Mouse (Mus musculus): ENCODE measurements around the gene Tbx1. TPM values are rescaled to one million over a fixed set of nuclear protein-coding genes. Genes with fewer than 3 reads are reported as not detected.

The Tbx1 gene
- polyA plus RNA-seq, 1 experiment from 2014 or later, result 7.4 TPM

DNA sequence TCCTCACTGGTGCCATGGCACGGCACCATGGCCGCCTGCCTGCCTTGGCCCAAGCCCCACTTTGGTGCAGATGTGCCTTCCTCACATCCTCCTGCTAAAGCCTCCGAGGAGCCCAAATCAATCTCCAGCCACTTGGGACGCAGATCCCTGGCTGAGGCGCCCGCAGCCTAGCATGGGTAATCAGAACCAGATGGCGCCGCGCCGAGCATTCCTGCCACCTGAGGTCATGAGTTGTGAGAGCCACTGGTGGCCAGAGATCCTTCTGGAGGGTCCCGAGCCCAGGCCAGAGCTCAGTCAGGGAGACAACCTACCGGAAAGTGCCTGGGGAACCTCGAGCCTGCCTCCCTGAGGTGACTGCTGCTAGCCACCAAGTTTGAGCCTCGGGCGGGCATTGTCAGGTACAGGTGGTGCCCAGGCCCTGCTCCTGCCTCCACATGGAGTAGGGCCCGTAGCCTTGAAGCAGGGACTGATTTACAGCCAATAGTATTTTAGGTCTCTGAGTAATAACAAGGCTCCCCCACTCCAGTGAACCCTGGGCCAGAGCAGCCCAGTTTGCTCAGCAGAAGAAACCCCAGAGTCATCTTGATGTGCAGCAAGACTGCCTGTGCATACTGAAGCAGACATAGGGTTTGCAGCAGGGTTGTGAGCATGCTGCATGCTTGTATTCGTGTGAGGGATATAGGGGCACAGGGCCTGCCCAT, 35.1 kb downstream of the Tbx1 start:
- Histone ChIP-seq H3K4me1 (replicated peaks; ENCODE audit: control insufficient read depth, insufficient read depth, low read length) (peaks cover 7% of the 10 kb centered on the region), H3K36me3 (ENCODE audit: control insufficient read depth, insufficient read depth, low read length) (no peaks in the 10 kb centered on the region), H3K9ac (ENCODE audit: low read depth, low read length) (no peak overlapping the region), H3K27me3 (ENCODE audit: control insufficient read depth, insufficient read depth, low read length) (no peaks in the 10 kb centered on the region), H3K4me3 (ENCODE audit: low read depth, low read length) (no peak overlapping the region), H3K4me2 (replicated peaks; ENCODE audit: low read depth, low read length) (no peak overlapping the region), H3K27ac (ENCODE audit: low read depth, low read length) (no peak overlapping the region), H3K9me3 (ENCODE audit: control insufficient read depth, low read length) (no peaks in the 10 kb centered on the region)
- ATAC-seq (ENCODE audit: low FRiP score) (no peak), DNase-seq (ENCODE audit: low spot score) (peak; percentile 46)
- 56% methylated on average over 17 of the region's 17 CpGs for WGBS

DNA sequence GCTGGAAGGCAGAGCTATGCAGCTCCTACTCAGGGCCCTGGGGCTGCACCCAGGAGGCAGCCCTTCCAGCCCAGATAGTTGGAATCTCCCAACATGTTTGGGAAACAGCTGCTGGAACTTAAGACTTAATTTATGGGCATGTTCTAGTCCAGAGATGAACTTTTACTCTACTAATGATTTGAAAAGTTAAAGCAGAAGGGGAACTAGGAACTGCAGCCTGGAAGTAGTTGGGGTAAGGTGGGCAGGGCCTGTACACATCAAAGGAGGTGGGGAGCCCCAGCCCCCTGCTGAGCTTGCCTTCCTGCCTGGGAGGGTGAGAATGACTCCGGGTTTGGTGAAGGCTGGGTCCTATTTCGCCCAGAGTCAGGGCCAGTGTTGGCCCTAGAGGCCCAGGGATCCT, 35.8 kb downstream of the Tbx1 start:
- no peaks in the 10 kb centered on the region for H3K27me3 ChIP-seq (ENCODE audit: control insufficient read depth, insufficient read depth, low read length)
- no peak overlapping the region for H3K9ac ChIP-seq (ENCODE audit: low read depth, low read length)
- no peak overlapping the region for H3K4me3 ChIP-seq (ENCODE audit: low read depth, low read length)
- ATAC-seq (ENCODE audit: low FRiP score) (no peak), DNase-seq (ENCODE audit: low spot score) (no peak)
- no peak overlapping the region for H3K4me2 ChIP-seq (replicated peaks; ENCODE audit: low read depth, low read length)
- no peaks in the 10 kb centered on the region for H3K36me3 ChIP-seq (ENCODE audit: control insufficient read depth, insufficient read depth, low read length)
- no peaks in the 10 kb centered on the region for H3K9me3 ChIP-seq (ENCODE audit: control insufficient read depth, low read length)
- no peak overlapping the region for H3K27ac ChIP-seq (ENCODE audit: low read depth, low read length)
- 68% methylated on average over 2 of the region's 2 CpGs for WGBS
- peaks cover 7% of the 10 kb centered on the region for H3K4me1 ChIP-seq (replicated peaks; ENCODE audit: control insufficient read depth, insufficient read depth, low read length)

DNA sequence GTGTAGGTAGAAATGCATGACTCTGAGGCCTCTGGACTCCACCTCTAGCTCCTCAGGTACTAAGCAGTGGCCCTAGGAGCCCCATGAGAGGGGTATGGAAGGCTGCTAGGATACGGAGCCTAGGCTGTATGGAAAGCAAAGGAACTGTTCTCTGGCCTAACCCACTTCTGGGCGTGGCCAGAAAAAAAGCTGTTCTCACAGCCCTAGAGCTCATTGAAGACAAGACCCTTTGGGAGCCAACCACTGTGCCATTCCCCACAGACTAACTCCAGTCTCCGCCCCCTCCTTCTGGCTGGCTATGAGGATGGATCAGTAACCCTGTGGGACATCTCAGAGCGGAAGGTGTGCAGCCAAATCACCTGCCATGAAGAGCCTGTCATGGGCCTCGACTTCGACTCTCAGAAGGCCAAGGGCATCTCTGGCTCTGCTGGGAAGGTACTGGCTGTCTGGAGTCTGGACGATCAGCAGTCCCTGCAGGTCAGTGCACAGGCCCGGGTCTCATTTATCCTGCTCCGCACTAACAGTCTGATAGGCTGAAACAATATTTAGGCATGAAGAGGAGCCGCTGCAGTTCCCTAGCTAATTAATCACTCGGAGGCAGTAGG, 38.3 kb downstream of the Tbx1 start:
- ATAC-seq (ENCODE audit: low FRiP score), result peak; percentile 47
- no peaks in the 10 kb centered on the region for H3K27me3 ChIP-seq (ENCODE audit: control insufficient read depth, insufficient read depth, low read length)
- no peak overlapping the region for H3K4me3 ChIP-seq (ENCODE audit: low read depth, low read length)
- no peaks in the 10 kb centered on the region for H3K9me3 ChIP-seq (ENCODE audit: control insufficient read depth, low read length)
- H3K9ac ChIP-seq (ENCODE audit: low read depth, low read length), result no peak overlapping the region
- peak; percentile 38 for DNase-seq (ENCODE audit: low spot score)
- 38% methylated on average over 11 of the region's 11 CpGs for WGBS
- peaks cover 7% of the 10 kb centered on the region for H3K4me1 ChIP-seq (replicated peaks; ENCODE audit: control insufficient read depth, insufficient read depth, low read length)
- no peaks in the 10 kb centered on the region for H3K36me3 ChIP-seq (ENCODE audit: control insufficient read depth, insufficient read depth, low read length)
- no peak overlapping the region for H3K4me2 ChIP-seq (replicated peaks; ENCODE audit: low read depth, low read length)
- H3K27ac ChIP-seq (ENCODE audit: low read depth, low read length), result no peak overlapping the region

DNA sequence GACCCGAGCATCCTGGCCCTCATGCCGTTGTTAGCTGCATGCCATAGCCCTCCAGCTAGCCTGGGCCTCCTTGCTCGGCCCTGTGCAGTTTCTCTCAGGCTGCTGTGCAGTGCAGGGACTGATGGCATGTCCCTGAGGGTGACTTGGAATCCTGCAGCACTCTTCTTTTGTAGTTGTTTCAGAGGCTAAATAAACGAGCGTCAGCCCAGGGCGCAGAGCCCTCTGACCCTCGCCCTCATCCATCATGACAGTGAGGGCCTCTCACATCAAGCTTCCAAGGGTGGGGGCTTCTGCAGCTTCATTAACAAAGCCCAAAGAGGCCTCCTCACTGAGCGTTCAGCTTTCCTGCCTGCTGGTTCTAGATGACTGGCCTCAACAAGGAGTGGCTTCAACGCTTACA, 38.9 kb downstream of the Tbx1 start:
- ATAC-seq (ENCODE audit: low FRiP score), result peak; percentile 72
- H3K27me3 ChIP-seq (ENCODE audit: control insufficient read depth, insufficient read depth, low read length), result no peaks in the 10 kb centered on the region
- H3K9ac ChIP-seq (ENCODE audit: low read depth, low read length), result no peak overlapping the region
- no peaks in the 10 kb centered on the region for H3K36me3 ChIP-seq (ENCODE audit: control insufficient read depth, insufficient read depth, low read length)
- no peak overlapping the region for H3K4me3 ChIP-seq (ENCODE audit: low read depth, low read length)
- H3K27ac ChIP-seq (ENCODE audit: low read depth, low read length), result peak overlapping the region; percentile 21; the same call in 1 of the 2 replicates
- DNase-seq (ENCODE audit: low spot score), result peak; percentile 73
- no peak overlapping the region for H3K4me2 ChIP-seq (replicated peaks; ENCODE audit: low read depth, low read length)
- 10% methylated on average over 9 of the region's 9 CpGs for WGBS
- H3K9me3 ChIP-seq (ENCODE audit: control insufficient read depth, low read length), result no peaks in the 10 kb centered on the region
- H3K4me1 ChIP-seq (replicated peaks; ENCODE audit: control insufficient read depth, insufficient read depth, low read length), result peaks cover 7% of the 10 kb centered on the region

DNA sequence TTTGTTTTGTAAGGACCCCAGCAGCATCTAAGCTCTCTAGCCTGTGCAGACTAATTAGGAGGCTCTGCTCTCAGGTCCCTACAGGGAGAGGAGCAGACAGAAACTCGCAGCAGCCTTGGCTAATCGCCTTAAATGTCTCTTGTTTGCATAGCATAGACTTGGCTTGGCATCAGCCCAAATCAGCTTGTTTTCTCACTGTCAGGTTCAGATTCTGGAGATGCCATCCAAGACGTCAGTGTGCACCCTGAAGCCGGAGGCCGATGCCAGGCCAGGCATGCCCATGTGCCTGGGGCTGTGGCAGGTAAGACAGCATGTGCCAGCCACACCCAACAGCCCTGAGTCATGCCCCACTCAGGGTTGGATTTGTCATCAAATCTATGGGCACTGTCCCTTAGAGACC, 42.6 kb downstream of the Tbx1 start:
- H3K4me3 ChIP-seq (ENCODE audit: low read depth, low read length), result no peak overlapping the region
- no peak overlapping the region for H3K27ac ChIP-seq (ENCODE audit: low read depth, low read length)
- H3K36me3 ChIP-seq (ENCODE audit: control insufficient read depth, insufficient read depth, low read length), result no peaks in the 10 kb centered on the region
- H3K4me2 ChIP-seq (replicated peaks; ENCODE audit: low read depth, low read length), result no peak overlapping the region
- H3K9me3 ChIP-seq (ENCODE audit: control insufficient read depth, low read length), result no peaks in the 10 kb centered on the region
- H3K4me1 ChIP-seq (replicated peaks; ENCODE audit: control insufficient read depth, insufficient read depth, low read length), result peaks cover 7% of the 10 kb centered on the region
- no peak for ATAC-seq (ENCODE audit: low FRiP score)
- DNase-seq (ENCODE audit: low spot score), result no peak
- H3K27me3 ChIP-seq (ENCODE audit: control insufficient read depth, insufficient read depth, low read length), result no peaks in the 10 kb centered on the region
- 94% methylated on average over 5 of the region's 5 CpGs for WGBS
- no peak overlapping the region for H3K9ac ChIP-seq (ENCODE audit: low read depth, low read length)

DNA sequence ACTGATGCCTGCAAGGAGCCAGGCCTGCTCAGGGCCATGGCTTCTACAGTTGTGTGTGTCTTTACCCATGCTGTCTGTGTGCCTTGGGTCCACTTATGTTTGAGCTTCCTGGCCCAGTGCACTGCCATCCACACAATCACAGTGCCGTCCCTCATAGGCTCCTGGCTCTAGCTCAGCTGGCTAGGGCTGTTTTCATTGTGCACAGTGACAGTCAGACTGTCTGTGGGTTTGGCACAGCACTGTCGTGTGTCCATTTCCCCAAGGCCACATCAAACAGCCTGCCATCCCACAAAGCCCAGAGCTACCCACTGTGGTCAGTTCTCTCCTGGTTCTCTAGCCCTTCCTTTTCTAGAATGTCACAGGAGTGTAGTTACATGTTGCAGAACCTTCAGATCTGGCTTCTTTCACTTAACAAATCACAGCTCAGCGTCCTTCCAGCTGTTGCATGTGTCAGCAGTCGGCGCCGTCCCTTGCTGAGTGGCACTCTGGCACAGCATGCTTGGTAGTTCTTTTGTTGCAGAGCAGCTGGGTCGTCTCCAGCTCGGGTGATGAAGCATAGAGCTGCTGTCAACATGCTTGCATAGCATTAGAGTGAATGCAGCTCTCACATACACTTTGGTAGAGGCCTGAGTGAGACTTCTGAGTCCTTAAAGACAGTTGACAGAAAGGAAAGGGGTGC, 47.2 kb downstream of the Tbx1 start:
- Histone ChIP-seq H3K9ac (ENCODE audit: low read depth, low read length) (no peak overlapping the region), H3K27ac (ENCODE audit: low read depth, low read length) (no peak overlapping the region), H3K36me3 (ENCODE audit: control insufficient read depth, insufficient read depth, low read length) (no peaks in the 10 kb centered on the region), H3K27me3 (ENCODE audit: control insufficient read depth, insufficient read depth, low read length) (no peaks in the 10 kb centered on the region), H3K9me3 (ENCODE audit: control insufficient read depth, low read length) (no peaks in the 10 kb centered on the region), H3K4me3 (ENCODE audit: low read depth, low read length) (no peak overlapping the region), H3K4me2 (replicated peaks; ENCODE audit: low read depth, low read length) (no peak overlapping the region), H3K4me1 (replicated peaks; ENCODE audit: control insufficient read depth, insufficient read depth, low read length) (no peaks in the 10 kb centered on the region)
- DNase-seq (ENCODE audit: low spot score), result no peak
- WGBS, result 61% methylated on average over 8 of the region's 8 CpGs
- no peak for ATAC-seq (ENCODE audit: low FRiP score)

DNA sequence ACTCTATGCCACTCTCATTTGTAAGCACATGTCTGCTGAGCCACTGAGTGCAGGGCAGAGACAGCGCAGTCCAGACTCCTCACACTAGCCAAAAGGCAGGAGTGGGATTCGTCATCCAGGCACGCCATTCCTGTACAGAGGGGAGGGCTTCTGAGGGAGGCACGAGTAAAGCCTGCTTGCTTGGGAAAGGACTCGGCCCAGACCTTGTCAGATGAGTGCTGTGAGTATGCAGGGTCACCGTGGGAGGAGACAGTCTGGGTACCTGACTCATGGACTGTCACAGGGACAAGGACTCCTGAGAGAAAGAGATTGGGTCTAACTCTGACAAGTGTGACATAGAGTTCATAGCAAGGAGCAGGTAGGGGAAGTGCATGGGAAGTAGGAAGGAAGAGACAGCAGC, 51.2 kb downstream of the Tbx1 start:
- ATAC-seq (ENCODE audit: low FRiP score), result no peak
- H3K4me3 ChIP-seq (ENCODE audit: low read depth, low read length), result no peak overlapping the region
- no peaks in the 10 kb centered on the region for H3K27me3 ChIP-seq (ENCODE audit: control insufficient read depth, insufficient read depth, low read length)
- no peak for DNase-seq (ENCODE audit: low spot score)
- WGBS, result 87% methylated on average over 6 of the region's 6 CpGs
- no peaks in the 10 kb centered on the region for H3K36me3 ChIP-seq (ENCODE audit: control insufficient read depth, insufficient read depth, low read length)
- no peaks in the 10 kb centered on the region for H3K9me3 ChIP-seq (ENCODE audit: control insufficient read depth, low read length)
- no peak overlapping the region for H3K9ac ChIP-seq (ENCODE audit: low read depth, low read length)
- no peaks in the 10 kb centered on the region for H3K4me1 ChIP-seq (replicated peaks; ENCODE audit: control insufficient read depth, insufficient read depth, low read length)
- no peak overlapping the region for H3K27ac ChIP-seq (ENCODE audit: low read depth, low read length)
- H3K4me2 ChIP-seq (replicated peaks; ENCODE audit: low read depth, low read length), result no peak overlapping the region

DNA sequence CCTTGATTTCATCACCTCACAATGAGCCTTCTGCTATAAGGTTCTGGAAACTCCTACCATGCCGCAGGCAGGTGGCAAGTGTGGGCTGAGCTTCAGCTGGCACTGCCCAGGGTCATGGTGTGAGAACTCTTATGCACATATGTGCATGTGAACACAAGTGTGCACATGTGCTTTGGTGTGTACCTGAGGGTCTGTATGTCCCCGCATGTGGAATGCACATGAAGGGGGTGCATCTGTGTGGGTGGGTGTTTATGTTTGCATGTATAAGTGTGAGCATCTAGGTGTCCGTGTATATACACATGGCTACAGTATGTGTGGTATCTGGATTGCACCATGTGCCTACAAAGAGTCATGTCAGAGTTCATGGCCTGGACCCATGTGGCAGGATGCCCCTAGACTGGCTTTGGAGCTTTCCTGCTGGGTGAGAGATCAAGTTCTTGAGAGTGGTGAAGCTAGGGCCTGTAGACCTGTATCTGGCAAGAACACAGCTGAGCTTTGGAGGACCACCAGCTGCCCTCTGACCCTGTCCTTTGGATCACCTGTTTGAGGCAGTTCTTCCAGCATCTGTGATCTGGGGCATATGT, 53.0 kb downstream of the Tbx1 start:
- ATAC-seq (ENCODE audit: low FRiP score), result no peak
- Histone ChIP-seq H3K27ac (ENCODE audit: low read depth, low read length) (no peak overlapping the region), H3K9me3 (ENCODE audit: control insufficient read depth, low read length) (no peaks in the 10 kb centered on the region), H3K4me1 (replicated peaks; ENCODE audit: control insufficient read depth, insufficient read depth, low read length) (no peaks in the 10 kb centered on the region), H3K36me3 (ENCODE audit: control insufficient read depth, insufficient read depth, low read length) (no peaks in the 10 kb centered on the region), H3K4me2 (replicated peaks; ENCODE audit: low read depth, low read length) (no peak overlapping the region), H3K9ac (ENCODE audit: low read depth, low read length) (no peak overlapping the region), H3K27me3 (ENCODE audit: control insufficient read depth, insufficient read depth, low read length) (no peaks in the 10 kb centered on the region), H3K4me3 (ENCODE audit: low read depth, low read length) (no peak overlapping the region)
- WGBS, result 89% methylated on average over 3 of the region's 3 CpGs
- DNase-seq (ENCODE audit: low spot score), result no peak

All from hindbrain, embryonic 11.5 days (tissue).